Mouse (Mus musculus): ENCODE results near the gene Defa34.
"Not testable (repeated sequence)": the region's sequence is repeated elsewhere in the genome, so short reads cannot be mapped to it uniquely, and the experiment has no call there.

Defa34 gene

GRCm38 (mm10) chr8:21665497-21665896 lies at the start of gene Defa34:
Defa34 (plus strand) TSS chr8:21665797.
- DNase-seq (ENCODE audit: low read depth), result not testable (repeated sequence)

- DNase-seq (ENCODE audit: low read depth), result not testable (repeated sequence)
Measured at GRCm38 (mm10) chr8:21617883-21618282, 47.7 kb upstream of the Defa34 start, which contains the start of gene Defa26. Defa26 (plus strand) TSS chr8:21618183.

DNA sequence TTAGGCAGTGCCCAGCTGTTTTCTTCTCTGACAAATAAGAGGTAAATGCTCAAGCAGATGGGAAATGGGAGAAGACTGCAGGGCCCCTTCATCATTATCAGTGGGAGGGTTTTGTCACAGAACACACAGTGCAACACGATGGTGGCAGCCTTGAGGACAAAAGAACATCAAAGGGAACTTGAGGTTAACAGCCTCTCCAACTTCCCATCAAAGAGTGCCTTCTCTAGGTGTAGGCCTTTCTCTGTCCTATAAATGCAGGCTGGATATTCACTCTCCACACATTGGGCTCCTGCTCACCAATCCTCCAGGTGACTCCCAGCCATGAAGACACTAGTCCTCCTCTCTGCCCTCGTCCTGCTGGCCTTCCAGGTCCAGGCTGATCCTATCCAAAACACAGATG lies 10.1 kb upstream of the Defa34 start, which contains the start of gene Defa17:
Gene Defa17 (plus strand): TSS at position 301 of the 400 bp plus-strand sequence.
- DNase-seq (ENCODE audit: low read depth), result not testable (repeated sequence)

GRCm38 (mm10) chr8:21703545-21703944 lies 37.9 kb downstream of the Defa34 start, which contains the start of gene AY761184:
AY761184 (minus strand) TSS chr8:21703645.
- not testable (repeated sequence) for DNase-seq (ENCODE audit: low read depth)
